Mouse (Mus musculus) frontal cortex, postnatal 25 days (tissue): Measurements from ENCODE around the gene Slfn9.
"Not testable (repeated sequence)": the region's sequence is repeated elsewhere in the genome, so short reads cannot be mapped to it uniquely, and the experiment has no call there.

Experiments used
- DNase-seq, 2 experiments: peaks; one replicate each; pipeline ENCODE4 v3.0.0; 2022; ENCODE audit warnings: low spot score in 2 of 2

The Slfn9 gene

DNA sequence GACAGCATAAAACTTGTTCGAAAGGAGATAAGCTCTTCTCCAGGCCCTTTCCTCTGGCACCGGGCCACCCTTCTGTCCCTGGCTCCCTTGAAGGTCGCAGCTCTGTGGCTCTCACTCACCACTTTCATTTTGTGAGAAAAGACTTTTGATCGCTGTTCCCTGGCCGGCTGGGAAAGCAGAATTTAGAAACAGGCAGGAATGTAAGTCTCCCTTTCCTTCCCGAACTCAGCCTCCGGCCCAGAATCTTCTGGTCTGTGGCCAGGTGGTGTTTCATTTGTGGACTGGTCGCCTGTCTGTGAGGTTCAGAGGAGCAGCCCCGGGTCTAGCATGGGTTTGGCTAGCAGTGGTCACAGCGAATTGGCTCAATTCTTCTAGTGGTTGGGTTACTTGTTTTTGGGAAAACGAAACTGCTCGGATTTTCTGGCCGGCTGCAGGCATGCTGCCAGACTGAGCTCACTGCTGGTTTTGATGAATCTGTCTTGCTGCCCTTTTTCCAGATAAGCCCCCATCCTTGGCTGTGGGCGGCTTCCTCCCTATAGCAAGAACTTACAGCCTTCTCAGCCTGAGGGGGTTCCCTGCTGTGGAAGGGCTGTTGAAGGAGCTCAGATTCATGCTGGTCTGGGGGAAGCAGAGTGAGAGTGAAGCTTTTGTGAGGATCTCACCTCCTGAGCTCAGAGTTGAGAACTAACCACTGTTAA lies at the start of gene Slfn9:
Gene Slfn9 (minus strand): TSS at position 362 of the 698 bp plus-strand sequence.
- DNase-seq = peak in 1 of 2 experiments; percentile 10

DNA sequence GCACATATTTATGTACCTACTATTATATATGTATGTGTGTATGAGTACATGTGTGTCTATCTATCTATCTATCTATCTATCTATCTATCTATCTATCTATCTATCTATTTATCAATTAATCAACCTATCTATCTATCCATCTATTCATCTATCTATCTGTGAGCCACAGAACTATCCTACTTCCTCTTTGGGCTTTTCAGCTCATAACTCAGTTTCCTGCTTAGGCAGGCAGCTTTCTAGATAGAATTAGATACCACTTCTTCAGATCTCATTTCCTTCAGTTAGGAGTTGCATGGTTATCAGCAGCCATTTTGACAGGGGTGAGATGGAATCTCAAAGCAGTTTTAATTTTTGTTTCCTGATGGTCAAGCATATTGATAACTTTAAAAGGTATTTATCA lies 49.4 kb upstream of the Slfn9 start:
- DNase-seq = no peak

GRCm38 (mm10) chr11:83040325-83040724 lies 48.7 kb upstream of the Slfn9 start:
- no peak for DNase-seq

GRCm38 (mm10) chr11:83039796-83040195 lies 48.2 kb upstream of the Slfn9 start:
- no peak for DNase-seq

GRCm38 (mm10) chr11:83039156-83039555 lies 47.5 kb upstream of the Slfn9 start:
- DNase-seq = no peak

DNA sequence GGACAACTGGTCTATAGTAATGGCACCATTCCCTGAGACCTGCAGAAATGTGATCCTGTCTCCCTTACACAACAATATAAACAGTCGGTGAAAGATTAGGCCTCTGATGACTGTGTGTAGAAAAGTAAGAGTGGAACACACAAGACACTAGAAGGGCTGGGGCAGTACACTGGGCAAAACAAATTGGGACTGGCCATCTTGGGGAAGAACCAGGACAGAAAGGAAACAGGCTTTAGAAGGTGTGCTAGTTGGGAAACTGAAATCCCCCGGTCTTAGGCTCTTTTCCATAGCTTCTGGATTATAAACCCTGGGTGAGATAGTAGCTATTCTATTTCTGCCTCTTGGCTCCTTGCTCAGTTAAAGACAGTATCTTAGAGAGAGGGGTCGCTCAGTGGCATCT lies 47.1 kb upstream of the Slfn9 start:
- not testable (repeated sequence) for DNase-seq

GRCm38 (mm10) chr11:83020621-83021020 lies 29.0 kb upstream of the Slfn9 start, which contains the start of gene Slfn8:
TSS of gene Slfn8 (minus strand) at chr11:83020810.
- no peak for DNase-seq

GRCm38 (mm10) chr11:83019561-83020519 lies 28.2 kb upstream of the Slfn9 start:
- not testable (repeated sequence) for DNase-seq

DNA sequence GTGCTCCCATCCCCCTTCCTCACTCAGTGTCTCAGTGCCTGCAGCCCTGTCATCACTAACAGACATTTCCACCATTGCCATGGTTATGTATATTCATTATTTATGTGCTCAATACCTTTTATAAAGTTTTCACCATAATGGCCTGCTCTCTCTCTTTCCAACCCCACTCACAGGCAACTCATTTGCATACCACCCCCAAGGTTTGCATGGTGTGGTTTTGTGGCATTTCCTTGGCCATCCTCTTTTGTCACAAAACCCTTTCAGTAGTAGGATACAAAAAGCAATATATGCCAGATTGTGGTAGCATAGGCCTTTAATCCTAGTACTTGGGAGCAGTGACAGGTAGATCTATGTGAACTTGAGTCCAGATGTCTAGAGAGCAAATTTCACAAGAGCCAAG lies 24.5 kb upstream of the Slfn9 start:
- DNase-seq = no peak

DNA sequence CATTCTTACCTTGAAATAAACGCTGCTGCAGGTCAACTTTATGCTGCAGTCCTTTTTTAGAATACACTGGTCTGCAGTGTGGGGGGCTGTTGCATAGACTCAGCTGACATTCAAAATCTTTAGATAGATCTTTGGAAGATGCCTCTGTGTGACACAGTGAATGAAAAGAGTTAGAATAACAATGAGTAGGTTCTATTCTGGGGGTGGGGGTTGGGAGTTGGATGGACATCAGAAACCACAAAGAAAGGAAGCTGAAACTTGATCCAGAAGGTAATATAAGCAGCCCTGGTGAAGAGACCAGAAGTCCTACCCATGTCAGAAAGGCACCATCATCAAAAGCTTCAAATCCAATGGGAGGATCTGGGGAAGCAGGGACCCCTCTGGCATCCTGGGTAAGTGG lies 21.7 kb upstream of the Slfn9 start:
- DNase-seq = no peak

GRCm38 (mm10) chr11:82990612-82991385 lies 831 bp downstream of the Slfn9 start:
- DNase-seq = not testable (repeated sequence)

DNA sequence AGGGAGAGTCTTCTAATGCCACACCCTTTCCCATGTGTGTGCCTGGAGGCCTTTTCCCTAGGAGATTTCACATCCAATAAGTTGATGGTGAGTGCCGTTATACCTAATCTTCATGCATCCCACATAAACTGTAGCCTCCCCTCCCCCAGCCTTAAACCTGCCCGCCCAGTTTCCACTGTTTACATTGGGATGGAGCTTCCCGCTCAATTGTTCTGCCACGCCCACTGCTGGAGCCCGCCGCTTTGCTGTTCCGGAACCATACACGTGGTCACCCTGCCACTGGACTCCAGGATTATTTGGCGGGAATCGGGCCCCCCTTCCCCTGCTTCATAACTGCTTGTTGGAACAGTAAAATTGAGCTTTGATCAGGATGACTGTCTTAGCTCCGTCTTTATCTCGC lies 2.3 kb downstream of the Slfn9 start:
- no peak for DNase-seq

DNA sequence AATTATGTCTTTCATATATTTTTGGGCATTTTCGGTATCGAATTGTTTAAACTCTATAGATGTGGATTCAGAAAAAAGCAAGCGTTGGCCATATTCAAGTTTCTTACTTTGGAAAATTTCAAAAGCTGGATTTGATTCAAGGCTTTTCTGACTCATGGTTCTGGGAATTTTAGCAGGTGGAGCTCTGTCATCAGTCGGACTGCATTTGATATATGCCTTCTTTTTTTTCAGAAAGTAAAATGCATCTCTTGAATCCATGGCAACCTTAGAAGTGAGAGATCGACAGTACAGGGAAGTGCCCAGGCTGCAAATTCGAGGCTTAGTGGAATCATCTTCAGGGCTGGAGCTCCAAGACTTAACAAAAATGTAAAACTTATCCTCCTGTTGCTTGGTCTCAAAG lies 4.0 kb downstream of the Slfn9 start:
- no peak for DNase-seq

GRCm38 (mm10) chr11:82983193-82983592 lies 8.4 kb downstream of the Slfn9 start:
- DNase-seq = no peak

DNA sequence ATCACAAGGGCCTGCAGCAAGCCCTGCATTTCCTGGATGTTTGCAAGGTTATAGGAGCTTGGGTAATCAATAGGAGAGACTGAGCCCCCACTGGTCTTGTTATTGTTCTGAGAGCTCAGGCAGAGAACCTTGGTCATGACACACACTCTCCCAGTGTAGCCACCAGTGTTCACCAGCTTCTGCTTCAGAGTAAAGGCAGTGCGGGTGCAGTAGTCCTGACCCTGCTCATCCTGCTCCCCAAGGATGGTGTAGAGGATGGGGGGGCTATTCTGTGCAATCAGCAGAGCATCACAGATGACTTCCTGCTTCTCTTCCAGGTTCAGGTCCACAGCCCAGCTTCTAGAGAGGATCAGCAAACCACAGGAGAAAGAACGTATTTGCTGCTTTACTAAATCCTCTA lies 9.2 kb downstream of the Slfn9 start:
- not testable (repeated sequence) for DNase-seq

- DNase-seq = no peak
These were observed 17.7 kb downstream of the Slfn9 start for GRCm38 (mm10) chr11:82973916-82974315.

- no peak for DNase-seq
These were observed 20.0 kb downstream of the Slfn9 start for GRCm38 (mm10) chr11:82971590-82971974.

DNA sequence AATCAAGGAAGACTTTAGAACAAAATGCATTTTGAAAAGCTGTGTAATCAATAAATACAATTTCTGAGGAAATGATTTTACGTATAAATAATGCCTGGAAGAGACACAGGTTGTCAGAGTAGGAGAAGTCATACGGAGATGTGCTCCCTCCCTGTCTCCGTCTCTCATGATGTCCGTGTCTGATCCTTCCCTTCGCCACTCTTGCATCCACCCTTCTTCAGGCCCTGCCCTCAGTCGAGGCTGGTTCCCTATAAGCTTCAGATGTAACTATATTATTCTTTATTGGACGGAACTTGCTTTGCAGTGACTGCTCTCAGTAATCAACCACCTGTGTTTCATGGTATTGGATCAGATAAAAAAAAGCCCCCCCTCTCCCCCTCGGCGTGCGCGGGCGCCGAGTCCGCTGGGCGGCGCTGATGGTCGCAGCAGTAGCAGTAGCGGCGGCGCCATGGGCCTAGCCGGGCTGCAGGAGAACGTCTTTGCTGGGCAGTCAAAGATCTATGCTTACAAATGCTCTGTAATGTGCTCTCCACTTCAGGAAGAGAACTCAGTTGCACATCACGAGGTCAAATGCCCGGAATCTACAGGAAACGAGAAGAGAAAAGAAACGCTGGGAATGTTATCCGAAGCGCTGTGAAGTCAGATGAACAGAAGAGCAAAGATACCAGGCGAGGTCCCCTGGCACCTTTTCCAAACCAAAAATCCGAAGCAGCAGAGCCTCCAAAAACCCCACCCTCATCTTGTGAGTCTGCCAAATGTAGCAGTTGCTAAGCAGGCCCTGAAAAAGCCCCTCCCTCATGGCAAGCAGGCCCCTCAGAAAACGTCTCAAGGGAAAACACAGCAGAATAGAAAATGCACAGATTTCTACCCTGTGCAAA lies 20.7 kb downstream of the Slfn9 start:
- no peak for DNase-seq

DNA sequence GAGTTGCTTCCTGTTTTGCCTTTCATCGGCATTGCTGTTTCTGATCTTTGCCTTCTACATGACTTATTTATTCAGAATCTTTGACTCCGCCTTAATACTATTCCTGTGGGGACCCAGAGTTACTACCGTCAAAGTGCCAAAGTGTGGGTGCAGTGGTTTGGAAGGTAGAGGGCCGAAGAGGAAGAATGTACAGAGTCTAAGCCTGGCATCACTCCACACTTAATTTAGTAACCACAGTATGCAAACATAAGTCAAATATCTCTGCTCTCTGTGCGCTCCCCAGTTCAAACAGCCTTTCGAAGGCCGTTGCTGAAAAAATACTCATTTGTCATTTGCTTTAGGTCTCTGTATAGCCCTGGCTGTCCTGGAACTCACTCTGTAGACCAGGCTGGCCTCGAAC lies 29.4 kb downstream of the Slfn9 start:
- DNase-seq = no peak

DNA sequence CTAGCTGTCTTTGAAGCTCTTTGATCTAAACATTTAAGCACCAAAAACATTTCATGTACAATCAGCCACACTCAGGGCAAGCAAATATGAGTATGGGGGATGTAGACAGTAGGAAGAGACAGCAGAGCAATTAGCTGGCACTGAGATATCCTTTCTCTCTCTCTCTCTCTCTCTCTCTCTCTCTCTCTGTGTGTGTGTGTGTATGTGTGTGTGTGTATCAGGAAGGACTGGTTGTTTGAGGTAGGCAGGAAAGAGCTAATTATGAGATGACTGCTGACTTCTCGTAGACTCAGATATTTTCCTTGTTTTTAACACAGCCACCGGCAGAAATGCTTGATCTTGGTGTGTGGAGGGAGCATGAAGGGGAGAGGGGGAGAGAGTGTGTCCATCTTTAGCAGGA lies 29.9 kb downstream of the Slfn9 start:
- no peak for DNase-seq

- no peak for DNase-seq
These were observed 32.0 kb downstream of the Slfn9 start for GRCm38 (mm10) chr11:82959613-82960012.
